Mouse (Mus musculus): Measurements from ENCODE around the gene Strn3. TPM values are rescaled to one million over a fixed set of nuclear protein-coding genes. Genes with fewer than 3 reads are reported as not detected.

Strn3 gene
- total and polyA plus RNA-seq, 3 experiments: 19.0 to 46.3 (median 29.4) TPM

- no peak overlapping the region for H3K9ac ChIP-seq (ENCODE audit: control insufficient read depth, low read depth, low read length, poor library complexity, severe bottlenecking)
- H3K4me3 ChIP-seq (ENCODE audit: control insufficient read depth in 1 of 2, insufficient read depth in 1 of 2, low read depth in 2 of 2, low read length in 2 of 2): no peak overlapping the region
- no peak for TF ChIP-seq USF2 (IDR thresholded peaks at IDR 0.05; ENCODE audit: borderline replicate concordance in 1 of 2, insufficient read depth in 1 of 2, low read depth in 1 of 2, low read length in 2 of 2)
- no peak for TF ChIP-seq HCFC1 (IDR thresholded peaks at IDR 0.05; ENCODE audit: low read depth, low read length)
- no peak for TF ChIP-seq CTCF (IDR thresholded peaks at IDR 0.05 in 2 of 3, conservative IDR thresholded peaks at IDR 0.05 in 1 of 3; ENCODE audit: control insufficient read depth in 1 of 3, insufficient read depth in 1 of 3, low read depth in 2 of 3, low read length in 3 of 3, poor library complexity in 1 of 3, severe bottlenecking in 1 of 3)
- TF ChIP-seq ETS1 (IDR thresholded peaks at IDR 0.05; ENCODE audit: low read depth, low read length): no peak
- no peak for TF ChIP-seq ZNF384 (IDR thresholded peaks at IDR 0.05; ENCODE audit: low read depth, low read length)
- no peak for TF ChIP-seq TCF12 (IDR thresholded peaks at IDR 0.05; ENCODE audit: low read depth, low read length)
- TF ChIP-seq UBTF (IDR thresholded peaks at IDR 0.05; ENCODE audit: borderline replicate concordance, insufficient read depth, low read depth, low read length): no peak
- TF ChIP-seq JUND (IDR thresholded peaks at IDR 0.05; ENCODE audit: low read depth, low read length): no peak
- no peak for TF ChIP-seq POLR2A (IDR thresholded peaks at IDR 0.05; ENCODE audit: control insufficient read depth in 1 of 2, insufficient read depth in 1 of 2, low read depth in 1 of 2, low read length in 2 of 2, poor library complexity in 1 of 2)
- no peak for TF ChIP-seq POLR2AphosphoS5 (IDR thresholded peaks at IDR 0.05; ENCODE audit: borderline replicate concordance, low read depth, low read length)
- TF ChIP-seq ZMIZ1 (IDR thresholded peaks at IDR 0.05; ENCODE audit: low read depth, low read length): no peak
- no peak for TF ChIP-seq MEF2A (IDR thresholded peaks at IDR 0.05; ENCODE audit: extremely low read depth, insufficient replicate concordance, low read depth, low read length, poor library complexity, severe bottlenecking)
- no peak for TF ChIP-seq RCOR1 (IDR thresholded peaks at IDR 0.05; ENCODE audit: low read depth, low read length)
- no peak for TF ChIP-seq CHD1 (IDR thresholded peaks at IDR 0.05; ENCODE audit: low read depth, low read length)
- no peak for TF ChIP-seq BHLHE40 (IDR thresholded peaks at IDR 0.05; ENCODE audit: borderline replicate concordance, low read depth, low read length)
- TF ChIP-seq ZKSCAN1 (IDR thresholded peaks at IDR 0.05; ENCODE audit: low read depth, low read length): no peak
- TF ChIP-seq MYC (IDR thresholded peaks at IDR 0.05; ENCODE audit: low read depth, low read length): no peak
- no peak for TF ChIP-seq NELFE (IDR thresholded peaks at IDR 0.05; ENCODE audit: low read depth, low read length)
- DNase-seq (ENCODE audit: low read depth, low spot score): no peak
- H3K27ac ChIP-seq (ENCODE audit: control insufficient read depth, low read depth, low read length): no peak overlapping the region
- peaks cover 0 to 19% of the 10 kb centered on the region in 2 experiments; a peak in 2 of 4 replicates for H3K36me3 ChIP-seq (ENCODE audit: control insufficient read depth in 1 of 2, insufficient read depth in 2 of 2, low read length in 2 of 2)
- peaks cover 0 to 4% of the 10 kb centered on the region in 2 experiments; a peak in 2 of 4 replicates for H3K4me1 ChIP-seq (ENCODE audit: control insufficient read depth in 1 of 2, insufficient read depth in 2 of 2, low read length in 2 of 2)
- no peaks in the 10 kb centered on the region for H3K9me3 ChIP-seq (replicated peaks; ENCODE audit: insufficient read depth, low read length)
- H3K27me3 ChIP-seq (ENCODE audit: control insufficient read depth in 1 of 2, insufficient read depth in 2 of 2, low read length in 2 of 2): no peaks in the 10 kb centered on the region
- peaks cover 69% of the 10 kb centered on the region for H3K79me2 ChIP-seq (ENCODE audit: control insufficient read depth, insufficient read depth, low read length, poor library complexity)
Measured at GRCm38 (mm10) chr12:51671231-51671891, 20.3 kb downstream of the Strn3 start.
